Mouse (Mus musculus): ENCODE data around the gene Filip1l.

Filip1l gene

DNA sequence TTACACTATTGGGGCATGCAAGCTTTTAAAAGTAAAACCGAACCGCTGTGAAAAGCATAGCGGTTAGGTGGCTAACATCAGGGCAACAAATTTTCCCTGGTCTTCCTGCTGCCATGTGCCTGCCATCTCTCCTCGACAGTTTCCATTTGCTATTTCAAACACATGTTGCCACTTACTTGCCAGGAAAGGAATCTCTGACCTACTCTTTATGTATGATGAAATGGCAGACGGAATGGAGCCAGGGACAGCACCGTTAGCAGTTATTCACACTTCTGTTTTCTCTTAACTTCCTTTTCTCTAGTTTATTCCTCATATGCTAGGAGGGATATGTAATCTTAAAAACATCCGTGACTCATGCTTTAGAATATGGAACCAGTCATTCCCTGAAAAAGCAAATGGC, 183.6 kb downstream of the Filip1l start:
- ChIA-PET CTCF (no interaction called here), POLR2A (no interaction called here)

DNA sequence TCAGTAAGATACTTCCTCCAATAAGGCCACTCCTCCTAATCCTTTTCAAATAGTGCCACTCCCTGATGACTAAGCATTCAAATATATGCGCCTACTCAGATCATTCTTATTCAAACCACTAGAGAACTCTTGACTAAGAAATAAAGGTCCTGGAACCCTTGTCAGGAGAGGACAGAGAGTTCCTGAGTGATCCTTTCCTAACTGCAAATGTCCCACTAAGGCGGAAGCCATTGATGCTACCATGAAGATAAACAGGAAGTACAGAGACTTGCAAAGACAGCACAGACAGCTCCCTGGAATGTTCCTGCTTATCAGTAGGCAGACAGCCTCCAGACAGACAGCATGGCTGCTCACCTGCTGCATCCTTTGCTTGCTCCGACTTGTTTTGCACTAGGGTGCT, 190.3 kb downstream of the Filip1l start:
- ChIA-PET CTCF (no interaction called here), POLR2A (no interaction called here)

DNA sequence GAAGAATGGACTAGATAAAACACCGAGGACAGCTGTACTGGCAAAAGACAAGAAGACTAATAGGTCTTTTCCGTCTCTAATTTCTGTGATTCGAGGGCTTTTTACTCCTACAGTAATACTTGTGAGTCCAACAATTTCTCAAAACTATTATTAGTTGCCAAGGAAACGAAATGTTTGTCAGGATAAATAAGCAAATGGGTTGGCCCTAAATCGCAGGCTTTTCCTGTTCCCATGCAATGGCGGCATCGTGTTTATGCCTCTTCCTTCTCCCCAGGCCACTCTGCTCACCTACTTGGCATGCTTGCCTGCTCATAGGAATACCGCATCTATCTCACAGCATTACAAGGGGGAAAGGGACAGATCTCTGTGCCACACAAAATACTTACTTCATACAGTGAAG, 191.5 kb downstream of the Filip1l start:
- CTCF ChIA-PET: no interaction called here
- POLR2A ChIA-PET: no interaction called here

DNA sequence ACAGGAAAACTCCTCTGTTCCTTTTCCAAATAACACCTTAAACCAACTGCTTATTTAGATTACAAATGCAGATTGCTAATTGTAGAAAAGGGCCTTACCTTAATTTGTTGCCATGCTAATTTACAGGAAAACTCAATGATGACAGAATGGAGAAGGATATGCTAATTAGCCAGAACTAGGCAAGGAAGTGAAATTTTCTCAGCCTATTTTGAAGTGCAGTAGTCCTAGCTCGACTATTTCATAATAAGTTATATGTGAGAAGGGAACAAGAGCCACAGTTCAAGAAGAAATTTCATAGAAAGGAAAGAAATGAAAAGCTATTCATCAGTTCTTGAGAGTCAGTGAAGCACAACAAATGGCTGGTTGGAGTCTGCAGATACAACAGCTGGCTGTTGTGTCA, 193.5 kb downstream of the Filip1l start:
- CTCF ChIA-PET: no interaction called here
- POLR2A ChIA-PET: no interaction called here

GRCm38 (mm10) chr16:57548608-57549007, 195.7 kb downstream of the Filip1l start:
- POLR2A ChIA-PET: interaction anchor here in 2 of 4 experiments (0.8 to 1.7 kb wide), 6 partner anchors 14 to 372 kb away, joined by 3 to 5 read pairs (median 4); no protein-coding TSS in a partner anchor
- CTCF ChIA-PET: no interaction called here

GRCm38 (mm10) chr16:57549061-57550037, 196.5 kb downstream of the Filip1l start:
- ChIA-PET CTCF (interaction anchor here in 1 of 4 experiments (0.6 kb wide), 1 partner anchor 151 kb away, joined by 17 read pairs; no protein-coding TSS in a partner anchor), POLR2A (interaction anchor here (0.6 to 1.7 kb wide), 19 partner anchors 11 to 958 kb away, joined by 3 to 5 read pairs (median 3); partner anchors contain the start of gene Cmss1 (in 1 of the 4))

- POLR2A ChIA-PET: interaction anchor here in 3 of 4 experiments (0.6 to 1.7 kb wide), 14 partner anchors 10 to 243 kb away, joined by 3 to 5 read pairs (median 3); partner anchors contain the start of gene Cmss1 (in 1 of the 3)
- CTCF ChIA-PET: interaction anchor here in 1 of 4 experiments (0.6 kb wide), 1 partner anchor 152 kb away, joined by 17 read pairs; no protein-coding TSS in a partner anchor
Measured at GRCm38 (mm10) chr16:57550088-57550487, 197.2 kb downstream of the Filip1l start.

DNA sequence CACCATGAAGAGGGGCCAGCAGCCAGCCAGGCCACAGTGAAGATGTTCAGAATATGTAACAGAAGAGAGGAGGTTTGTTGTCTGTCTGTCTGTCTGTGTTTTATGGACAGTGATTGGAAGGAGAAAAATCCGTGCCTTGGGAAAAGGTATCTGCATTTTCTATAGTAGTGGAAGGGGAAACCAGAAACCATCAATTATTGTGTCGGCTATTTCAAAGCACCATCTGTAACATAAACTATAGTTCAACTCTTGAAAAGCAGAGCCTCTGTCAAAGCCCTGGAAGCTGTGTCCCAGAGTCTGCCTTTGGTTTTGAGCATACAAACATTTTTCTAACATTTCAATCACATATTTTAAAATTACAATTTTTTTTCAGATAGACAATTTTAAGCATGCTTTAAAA, 197.9 kb downstream of the Filip1l start:
- CTCF ChIA-PET: no interaction called here
- POLR2A ChIA-PET: interaction anchor here in 1 of 4 experiments (1.6 kb wide), 1 partner anchor 12 kb away, joined by 4 read pairs; no protein-coding TSS in a partner anchor

DNA sequence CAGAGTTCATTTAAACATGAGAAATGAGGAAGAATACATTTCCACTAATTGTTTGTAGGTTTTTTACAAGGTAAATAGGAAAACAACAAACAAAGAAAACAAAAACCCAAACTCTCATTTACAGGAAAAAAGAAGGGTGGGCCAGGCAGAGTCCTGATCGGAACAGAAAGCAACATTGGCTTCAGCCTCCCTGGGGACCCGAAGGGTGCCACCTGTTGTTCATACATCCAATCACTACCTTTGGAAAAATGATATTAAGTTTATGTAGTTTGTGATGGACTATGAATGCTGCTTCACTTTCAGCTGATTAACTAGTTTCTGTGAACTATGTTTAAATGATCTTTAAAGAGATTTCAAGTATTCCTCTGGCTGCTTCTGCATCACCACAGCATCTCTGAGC, 198.7 kb downstream of the Filip1l start:
- ChIA-PET CTCF (no interaction called here), POLR2A (no interaction called here)

GRCm38 (mm10) chr16:57552709-57553108, 199.8 kb downstream of the Filip1l start:
- CTCF ChIA-PET: no interaction called here
- POLR2A ChIA-PET: no interaction called here

DNA sequence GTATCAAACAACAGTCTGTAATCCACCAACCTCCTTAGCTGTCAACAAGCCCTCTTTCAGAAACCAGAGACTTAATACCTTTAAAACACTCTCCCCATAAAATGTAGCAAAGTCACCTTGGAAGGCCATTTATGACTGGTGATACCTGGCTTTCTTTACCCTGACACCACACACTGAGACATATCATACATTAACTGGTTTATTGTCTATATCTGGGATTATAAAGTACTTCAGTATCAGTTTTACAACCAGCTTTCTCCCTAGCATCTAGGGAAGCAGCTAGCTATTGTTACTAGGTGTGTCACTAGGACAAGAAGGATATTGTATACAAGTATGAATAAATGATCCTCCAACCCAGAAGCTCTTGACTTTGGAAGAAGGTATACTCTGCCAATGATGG, 200.3 kb downstream of the Filip1l start:
- CTCF ChIA-PET: no interaction called here
- POLR2A ChIA-PET: interaction anchor here in 1 of 4 experiments (1.3 kb wide), 1 partner anchor 40 kb away, joined by 3 read pairs; no protein-coding TSS in a partner anchor

GRCm38 (mm10) chr16:57554886-57555400, 202.1 kb downstream of the Filip1l start:
- POLR2A ChIA-PET: interaction anchor here in 3 of 4 experiments (0.6 to 1.0 kb wide), 3 partner anchors 9 to 774 kb away, joined by 3 read pairs; no protein-coding TSS in a partner anchor
- CTCF ChIA-PET: interaction anchor here in 2 of 4 experiments (0.6 to 0.7 kb wide), 2 partner anchors 51 to 721 kb away, joined by 3 to 7 read pairs; partner anchors contain the start of gene Cmss1 (in 1 of the 2)

- CTCF ChIA-PET: interaction anchor here in 1 of 4 experiments (0.6 kb wide), 1 partner anchor 51 kb away, joined by 7 read pairs; the partner anchor contains the start of gene Cmss1
Measured at GRCm38 (mm10) chr16:57555667-57556066, 202.8 kb downstream of the Filip1l start.

DNA sequence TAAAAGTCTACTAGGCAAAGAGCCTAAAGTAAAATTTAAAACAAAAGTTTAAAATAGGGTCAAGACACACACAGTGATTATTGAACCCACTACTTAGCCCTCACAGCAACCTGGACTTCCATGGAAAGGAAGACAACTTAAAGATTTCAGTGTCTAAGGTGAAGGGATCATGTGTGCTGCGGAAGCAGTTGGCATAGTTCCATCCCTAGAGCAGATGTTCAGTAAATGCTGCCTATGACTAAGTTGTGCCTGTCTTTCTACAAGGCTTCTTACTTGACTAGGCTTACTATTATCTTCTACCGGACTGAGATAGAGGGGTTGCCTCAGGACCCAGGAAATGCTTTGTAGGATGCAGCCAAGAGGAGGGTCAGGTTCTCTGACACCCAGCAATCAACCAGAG, 203.4 kb downstream of the Filip1l start:
- CTCF ChIA-PET: no interaction called here
- POLR2A ChIA-PET: interaction anchor here in 1 of 4 experiments (0.9 kb wide), 1 partner anchor 9 kb away, joined by 3 read pairs; no protein-coding TSS in a partner anchor

More at GRCm38 (mm10) chr16:57555667-57556066, 202.8 kb downstream of the Filip1l start:
- POLR2A ChIA-PET: no interaction called here

DNA sequence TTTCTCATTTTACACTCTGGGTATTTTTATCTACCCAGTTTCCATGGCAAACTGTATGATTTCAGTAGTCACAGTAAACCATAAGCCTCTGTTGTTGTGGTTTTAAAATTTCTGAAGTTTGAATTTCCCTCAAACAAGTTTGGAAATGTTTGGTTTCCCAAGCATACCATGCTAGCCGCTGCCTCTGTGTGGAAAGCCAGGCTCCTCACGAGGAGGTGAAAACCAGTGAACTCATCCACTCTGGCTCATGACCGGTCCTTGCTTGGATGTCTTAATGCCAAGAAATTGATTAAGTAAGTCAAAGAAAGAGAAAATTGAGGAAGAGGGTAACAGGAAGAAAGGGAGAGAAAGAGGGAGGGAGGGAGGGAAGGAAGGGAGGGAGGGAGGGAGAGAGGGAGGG, 205.4 kb downstream of the Filip1l start:
- CTCF ChIA-PET: no interaction called here
- POLR2A ChIA-PET: no interaction called here

- POLR2A ChIA-PET: interaction anchor here in 1 of 4 experiments (1.0 kb wide), 1 partner anchor 11 kb away, joined by 3 read pairs; no protein-coding TSS in a partner anchor
- CTCF ChIA-PET: no interaction called here
Measured at GRCm38 (mm10) chr16:57560185-57560584, 207.3 kb downstream of the Filip1l start.

DNA sequence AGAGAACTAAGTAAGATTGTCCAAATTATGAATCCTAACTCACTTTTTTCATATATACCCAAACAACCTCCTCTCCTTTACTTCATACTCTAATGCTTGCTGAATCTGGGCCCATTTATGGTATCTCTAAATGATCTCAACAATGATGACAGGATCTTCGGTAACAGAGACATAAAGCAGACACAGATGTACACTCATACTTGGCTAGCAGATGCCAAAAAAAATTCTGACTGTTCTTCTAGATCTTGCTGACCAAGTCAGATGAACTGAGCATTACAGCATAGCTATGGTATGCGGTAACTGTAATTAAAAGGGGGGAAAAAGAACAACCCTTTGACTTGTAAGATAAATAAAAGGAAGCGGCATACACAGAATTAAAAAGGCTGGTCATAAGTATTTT, 210.6 kb downstream of the Filip1l start:
- CTCF ChIA-PET: no interaction called here
- POLR2A ChIA-PET: interaction anchor here in 2 of 4 experiments (0.6 to 1.9 kb wide), 2 partner anchors 14 kb away, joined by 3 to 4 read pairs; no protein-coding TSS in a partner anchor

DNA sequence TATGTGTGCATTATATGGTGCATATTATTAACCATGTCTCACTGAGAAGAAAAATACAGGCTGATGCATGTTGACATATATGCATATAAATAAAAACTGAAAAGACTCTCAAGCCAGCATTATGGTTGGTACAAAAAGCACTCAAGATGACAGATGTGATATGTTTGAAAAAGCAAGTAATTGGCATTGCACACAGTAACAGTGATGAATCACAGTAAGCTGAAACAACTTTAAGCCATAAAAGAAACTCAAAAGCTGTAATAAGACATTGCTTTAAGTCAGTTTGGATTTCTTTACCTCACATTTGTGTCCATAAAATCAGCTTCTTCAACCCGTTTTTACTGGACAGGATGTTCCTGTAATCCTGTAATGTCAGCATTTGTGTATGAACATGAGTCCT, 211.9 kb downstream of the Filip1l start:
- POLR2A ChIA-PET: interaction anchor here in 2 of 4 experiments (0.6 to 0.9 kb wide), 2 partner anchors 9 to 133 kb away, joined by 3 read pairs; no protein-coding TSS in a partner anchor
- CTCF ChIA-PET: no interaction called here

- CTCF ChIA-PET: no interaction called here
- POLR2A ChIA-PET: interaction anchor here in 1 of 4 experiments (0.9 to 1.5 kb wide), 2 partner anchors 15 to 17 kb away, joined by 3 to 5 read pairs; no protein-coding TSS in a partner anchor
Measured at GRCm38 (mm10) chr16:57566215-57566614, 213.3 kb downstream of the Filip1l start.

All from embryonic stem cell, embryonic (primary cell).